Mouse (Mus musculus) heart, postnatal 0 days (tissue): ENCODE measurements around the gene Mfn1. TPM values are rescaled to one million over a fixed set of nuclear protein-coding genes. Genes with fewer than 3 reads are reported as not detected.

Source experiments
- ATAC-seq: fragments of 200-750 bp; cut with Nextera tagmentation; 2 replicates; pipeline ENCODE4 v1.8.0; 2017; ENCODE audit warnings: low read depth, moderate number of reproducible peaks, moderate library complexity; ENCODE audit not compliant: insufficient read depth
- DNase-seq: peaks from one replicate; pipeline ENCODE4 v3.0.0-alpha.2; 2016; ENCODE audit warnings: low spot score
- H3K27ac ChIP-seq: fragments of 300-500 bp; sonication (generic); 2 replicates; pipeline ENCODE4 v1.5.1; 2014; ENCODE audit warnings: low read depth, mild to moderate bottlenecking
- H3K27me3 ChIP-seq: fragments of 300-500 bp; sonication (generic); 2 replicates; pipeline ENCODE4 v1.6.1; 2014; ENCODE audit warnings: low read length, mixed read lengths; ENCODE audit not compliant: control insufficient read depth, insufficient read depth
- H3K36me3 ChIP-seq: fragments of 300-500 bp; sonication (generic); replicated peaks from 2 replicates; pipeline ENCODE4 v1.6.1; 2014; ENCODE audit warnings: low read length, mixed read lengths; ENCODE audit not compliant: control insufficient read depth, insufficient read depth
- H3K4me1 ChIP-seq: fragments of 300-500 bp; sonication (generic); 2 replicates; pipeline ENCODE4 v1.6.1; 2014; ENCODE audit warnings: antibody characterized with exemption; ENCODE audit not compliant: control insufficient read depth, insufficient read depth
- H3K4me2 ChIP-seq: fragments of 300-500 bp; sonication (generic); 2 replicates; pipeline ENCODE4 v1.6.1; 2014; ENCODE audit warnings: low read depth, mild to moderate bottlenecking, low read length, moderate library complexity
- H3K4me3 ChIP-seq: fragments of 300-500 bp; sonication (generic); 2 replicates; pipeline ENCODE4 v1.5.1; 2014; ENCODE audit warnings: low read depth, low read length
- H3K9ac ChIP-seq: fragments of 300-500 bp; sonication (generic); replicated peaks from 2 replicates; pipeline ENCODE4 v1.6.1; 2014; ENCODE audit warnings: low read depth, low read length, mixed read lengths
- H3K9me3 ChIP-seq: fragments of 300-500 bp; sonication (generic); replicated peaks from 2 replicates; pipeline ENCODE4 v1.6.1; 2016; ENCODE audit warnings: low read length; ENCODE audit not compliant: control insufficient read depth
- CTCF ChIP-seq: IDR thresholded peaks from 2 replicates; pipeline ENCODE4 v1.5.1; 2016; ENCODE audit warnings: antibody characterized with exemption, control low read depth, low read depth
- EP300 ChIP-seq: IDR thresholded peaks from 2 replicates; pipeline ENCODE4 v1.6.1; 2016; ENCODE audit warnings: antibody characterized with exemption, low read depth
- WGBS: fragments of 180-500 bp; shearing (Covaris S2); extraction: QIAGEN DNeasy Blood & Tissue Kit; methylation state at CpG from one replicate; pipeline ENCODE4 v1.1.7; 2014; 5-methylcytosine and 5-hydroxymethylcytosine counted together
- polyA plus RNA-seq: library from polyadenylated mRNA; unstranded; fragments of >200 nt; fragmentation: Nextera tagmentation; extraction: Ambion mirVana; gene quantifications from 2 replicates; pipeline ENCODE4 v1.2.1, GENCODE M21; 2015
- total RNA-seq: library from RNA; depleted of rRNA; stranded (reverse); fragments of >200 nt; gene quantifications from 2 replicates; pipeline ENCODE4 v1.2.3, GENCODE M21; 2014; ENCODE audit warnings: low replicate concordance; rRNA removed

Gene Mfn1
- total and polyA plus RNA-seq, 2 experiments from 2014 or later: 106 to 166 TPM

DNA sequence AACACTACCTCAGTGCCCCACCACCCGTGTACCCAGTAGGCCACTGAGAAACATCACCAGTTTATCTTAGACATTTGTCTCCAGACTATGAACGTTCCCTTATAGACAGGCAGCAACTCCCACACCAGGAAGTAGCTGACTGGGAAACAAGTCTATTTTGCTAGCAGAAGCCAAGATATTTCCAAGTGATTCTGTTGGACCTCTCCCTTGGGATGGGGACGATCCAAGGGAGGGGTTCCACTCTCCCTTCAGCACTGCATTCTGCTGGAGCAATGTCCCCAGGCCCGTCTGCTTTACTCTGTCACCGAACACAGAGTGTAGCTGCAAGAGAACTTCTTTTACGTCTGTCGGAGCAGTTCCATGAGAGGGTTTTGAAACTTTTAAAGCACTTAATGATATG, 98.9 kb downstream of the Mfn1 start:
- 64% methylated on average over 7 of the region's 7 CpGs for WGBS
- H3K27ac ChIP-seq: no peak overlapping the region
- no peaks in the 10 kb centered on the region for H3K27me3 ChIP-seq
- no peaks in the 10 kb centered on the region for H3K36me3 ChIP-seq
- no peak overlapping the region for H3K9ac ChIP-seq
- no peak overlapping the region for H3K4me2 ChIP-seq
- no peaks in the 10 kb centered on the region for H3K4me1 ChIP-seq
- DNase-seq: no peak
- H3K4me3 ChIP-seq: no peak overlapping the region
- no peaks in the 10 kb centered on the region for H3K9me3 ChIP-seq
- no peak for ATAC-seq
- no peak for TF ChIP-seq EP300
- TF ChIP-seq CTCF: no peak

Other genes with a start within 250 kb of the Mfn1 start
- 3.5 and 3.6 TPM in 2 replicates for gene Zmat3, start 163.5 kb upstream of the Mfn1 start, total RNA-seq
- gene Zmat3, start 163.5 kb upstream of the Mfn1 start, polyA plus RNA-seq: 1.7 and 1.9 TPM in 2 replicates
- 19.2 and 20.4 TPM in 2 replicates for gene Pik3ca, start 131.8 kb upstream of the Mfn1 start, total RNA-seq
- gene Pik3ca, start 131.8 kb upstream of the Mfn1 start, polyA plus RNA-seq: 6.7 and 7.7 TPM in 2 replicates
- gene Kcnmb3, start 37.2 kb upstream of the Mfn1 start, total RNA-seq: not detected in 2 replicates
- 0.07 and 0.08 TPM in 2 replicates for gene Kcnmb3, start 37.2 kb upstream of the Mfn1 start, polyA plus RNA-seq
- gene Zfp639, start 19.2 kb upstream of the Mfn1 start, total RNA-seq: 59.5 and 60.6 TPM in 2 replicates
- gene Zfp639, start 19.2 kb upstream of the Mfn1 start, polyA plus RNA-seq: 24.5 and 26.6 TPM in 2 replicates
- 47.9 and 55.4 TPM in 2 replicates for gene Gnb4, start 87.1 kb downstream of the Mfn1 start, total RNA-seq
- 36.8 and 38.6 TPM in 2 replicates for gene Gnb4, start 87.1 kb downstream of the Mfn1 start, polyA plus RNA-seq
- gene Actl6a, start 176.8 kb downstream of the Mfn1 start, total RNA-seq: 54.2 and 68.2 TPM in 2 replicates
- gene Actl6a, start 176.8 kb downstream of the Mfn1 start, polyA plus RNA-seq: 53.2 and 58.0 TPM in 2 replicates
- 1,718 and 2,037 TPM in 2 replicates for gene Ndufb5, start 207.5 kb downstream of the Mfn1 start, total RNA-seq
- gene Ndufb5, start 207.5 kb downstream of the Mfn1 start, polyA plus RNA-seq: 1,180 and 1,227 TPM in 2 replicates
- 8.1 and 9.5 TPM in 2 replicates for gene Mrpl47, start 208.1 kb downstream of the Mfn1 start, total RNA-seq
- 39.0 and 42.7 TPM in 2 replicates for gene Mrpl47, start 208.1 kb downstream of the Mfn1 start, polyA plus RNA-seq